Mouse (Mus musculus): ENCODE results near the gene Myzap.
"Not testable (repeated sequence)": the region's sequence is repeated elsewhere in the genome, so short reads cannot be mapped to it uniquely, and the experiment has no call there.

Gene Myzap

DNA sequence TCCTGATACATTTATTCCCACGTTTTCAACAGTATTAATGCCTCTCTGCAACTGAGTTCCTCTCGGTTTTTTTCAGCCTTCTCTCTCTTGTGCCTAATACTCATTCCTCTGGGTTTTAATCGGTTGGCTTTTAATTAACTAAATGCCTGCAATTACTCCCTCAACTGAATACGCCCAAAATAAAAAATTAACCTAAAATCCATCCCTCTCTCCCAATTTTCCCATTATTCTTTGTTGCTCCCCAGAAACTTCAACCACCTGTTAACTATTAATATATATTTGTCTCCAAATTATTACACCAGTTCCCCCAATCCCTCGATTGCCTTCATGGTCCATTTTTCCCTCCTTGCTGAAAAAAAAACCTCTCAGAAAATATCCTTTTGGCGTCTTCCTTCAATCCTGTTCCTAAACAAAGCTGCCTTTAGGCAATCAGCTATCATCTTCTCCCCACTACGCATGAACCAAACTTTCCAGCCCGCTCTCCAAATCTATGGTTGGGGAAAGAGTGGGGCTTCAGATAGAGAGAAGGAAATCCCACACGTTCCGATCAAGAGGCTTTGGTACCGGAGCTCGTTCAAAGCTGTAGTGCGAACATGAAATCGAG is 107.2 kb downstream of the Myzap start:
- no peak for DNase-seq (ENCODE audit: low spot score in 2 of 2)

DNA sequence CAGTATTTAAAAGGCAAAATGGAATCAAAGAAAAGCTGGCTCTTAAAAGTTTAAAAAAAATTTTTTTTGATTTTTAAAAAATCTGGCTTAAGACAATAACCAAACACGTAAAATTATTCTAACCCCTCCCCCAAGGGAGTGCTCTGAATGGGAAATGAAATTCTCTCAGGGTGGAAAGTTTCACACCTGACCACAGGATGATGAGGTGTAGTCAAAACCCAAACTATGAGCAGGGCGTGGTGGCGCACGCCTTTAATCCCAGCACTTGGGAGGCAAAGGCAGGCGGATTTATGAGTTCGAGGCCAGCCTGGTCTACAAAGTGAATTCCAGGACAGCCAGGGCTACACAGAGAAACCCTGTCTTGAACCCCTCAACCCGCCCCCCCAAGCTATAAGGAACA is 108.3 kb downstream of the Myzap start:
- not testable (repeated sequence) for DNase-seq (ENCODE audit: low spot score in 2 of 2)

GRCm38 (mm10) chr9:71480305-71480704 is 111.9 kb downstream of the Myzap start:
- DNase-seq (ENCODE audit: low spot score in 2 of 2), result no peak

- no peak for DNase-seq (ENCODE audit: low spot score in 2 of 2)
Measured at GRCm38 (mm10) chr9:71479413-71479812, 112.7 kb downstream of the Myzap start.

GRCm38 (mm10) chr9:71478596-71478995 is 113.6 kb downstream of the Myzap start:
- no peak for DNase-seq (ENCODE audit: low spot score in 2 of 2)

- no peak for DNase-seq (ENCODE audit: low spot score in 2 of 2)
Measured at GRCm38 (mm10) chr9:71476601-71477000, 115.6 kb downstream of the Myzap start.

DNA sequence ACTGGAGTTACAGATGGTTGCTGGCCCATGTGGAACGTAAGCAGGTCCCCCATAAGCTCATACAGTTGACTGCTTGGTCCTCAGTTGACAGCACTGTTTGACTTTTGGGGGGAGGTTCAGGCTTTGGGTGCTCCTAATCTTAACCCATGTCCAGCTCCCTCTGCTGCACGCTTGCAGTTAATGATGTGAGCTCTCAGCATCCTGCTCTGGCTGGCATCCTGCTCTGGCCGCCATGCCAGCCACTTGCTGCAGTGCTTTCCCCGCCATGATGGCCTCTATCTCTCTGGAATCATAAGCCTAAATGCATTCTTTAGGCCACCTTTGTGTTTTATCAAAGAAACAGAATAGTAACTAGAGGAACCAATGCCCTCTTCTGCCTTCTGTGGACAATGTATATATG is 116.6 kb downstream of the Myzap start:
- DNase-seq (ENCODE audit: low spot score in 2 of 2), result no peak

- no peak for DNase-seq (ENCODE audit: low spot score in 2 of 2)
Measured at GRCm38 (mm10) chr9:71467434-71467833, 124.7 kb downstream of the Myzap start.

GRCm38 (mm10) chr9:71466111-71466510 is 126.0 kb downstream of the Myzap start:
- DNase-seq (ENCODE audit: low spot score in 2 of 2), result peak in 1 of 2 experiments; percentile 23

- no peak for DNase-seq (ENCODE audit: low spot score in 2 of 2)
Measured at GRCm38 (mm10) chr9:71463072-71463667, 129.0 kb downstream of the Myzap start.

DNA sequence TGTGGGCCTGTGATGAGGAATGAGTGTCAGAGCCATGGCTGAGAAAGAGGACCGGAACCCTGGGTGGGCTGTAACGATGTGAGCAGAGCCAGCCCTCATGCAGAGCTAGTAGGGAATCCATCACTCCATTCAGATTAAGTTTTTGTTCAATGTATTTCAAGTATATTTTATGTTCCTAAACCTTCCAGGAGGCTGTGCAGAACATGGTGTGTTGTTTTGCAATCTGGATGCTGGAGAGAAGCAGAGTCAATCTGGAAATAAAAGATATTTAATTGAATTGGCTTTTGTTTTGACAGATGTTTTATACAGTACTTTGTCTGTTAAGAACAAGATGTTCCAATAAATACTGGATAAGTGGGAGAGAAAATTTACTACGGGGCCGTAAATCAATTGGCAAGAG is 135.4 kb downstream of the Myzap start:
- DNase-seq (ENCODE audit: low spot score in 2 of 2), result no peak

All from frontal cortex, postnatal 36 days (tissue).